Mouse (Mus musculus): Measurements from ENCODE around the gene Chek2.

GRCm38 (mm10) chr5:110827576-110827975 is 12.2 kb upstream of the Chek2 start:
- no peak for TF ChIP-seq CTCF (IDR thresholded peaks at IDR 0.05; ENCODE audit: extremely low read depth, insufficient read depth, low read length)
- TF ChIP-seq POLR2A (IDR thresholded peaks at IDR 0.05; ENCODE audit: extremely low read depth, insufficient read depth, low read length) = no peak
